Mouse (Mus musculus): ENCODE measurements around the gene Dock3. TPM values are rescaled to one million over a fixed set of nuclear protein-coding genes. Genes with fewer than 3 reads are reported as not detected.
"Not testable (repeated sequence)": the region's sequence is repeated elsewhere in the genome, so short reads cannot be mapped to it uniquely, and the experiment has no call there.

Dock3 gene
- polyA plus RNA-seq, 1 experiment = 188 TPM

GRCm38 (mm10) chr9:107236151-107236550 lies 4.4 kb upstream of the Dock3 start:
- TF ChIP-seq CTCF (IDR thresholded peaks at IDR 0.05; ENCODE audit: extremely low read depth, insufficient read depth, low read length) (no peak), POLR2A (IDR thresholded peaks at IDR 0.05; ENCODE audit: extremely low read depth, insufficient read depth, low read length) (no peak)
- no peak overlapping the region for H3K27ac ChIP-seq (ENCODE audit: insufficient read depth, low read length)
- peaks cover 7% of the 10 kb centered on the region for H3K4me1 ChIP-seq (ENCODE audit: control insufficient read depth, insufficient read depth, low read length)
- H3K4me3 ChIP-seq (ENCODE audit: insufficient read depth, low read length) = no peak overlapping the region

- Histone ChIP-seq H3K4me3 (ENCODE audit: insufficient read depth, low read length) (no peak overlapping the region), H3K4me1 (ENCODE audit: control insufficient read depth, insufficient read depth, low read length) (peaks cover 7% of the 10 kb centered on the region), H3K27ac (ENCODE audit: insufficient read depth, low read length) (no peak overlapping the region)
- TF ChIP-seq CTCF (IDR thresholded peaks at IDR 0.05; ENCODE audit: extremely low read depth, insufficient read depth, low read length) (no peak), POLR2A (IDR thresholded peaks at IDR 0.05; ENCODE audit: extremely low read depth, insufficient read depth, low read length) (no peak)
These were observed 3.6 kb upstream of the Dock3 start for GRCm38 (mm10) chr9:107235261-107235660.

GRCm38 (mm10) chr9:107232140-107232539 lies 431 bp upstream of the Dock3 start:
- TF ChIP-seq POLR2A (IDR thresholded peaks at IDR 0.05; ENCODE audit: extremely low read depth, insufficient read depth, low read length) (no peak), CTCF (IDR thresholded peaks at IDR 0.05; ENCODE audit: extremely low read depth, insufficient read depth, low read length) (no peak)
- peaks cover 7% of the 10 kb centered on the region; the same call in 1 of the 2 replicates for H3K4me1 ChIP-seq (ENCODE audit: control insufficient read depth, insufficient read depth, low read length)
- H3K27ac ChIP-seq (ENCODE audit: insufficient read depth, low read length) = peak overlapping the region; percentile 100
- peak overlapping the region; percentile 90 for H3K4me3 ChIP-seq (ENCODE audit: insufficient read depth, low read length)

GRCm38 (mm10) chr9:107230991-107231538 lies 644 bp downstream of the Dock3 start:
- Histone ChIP-seq H3K4me3 (ENCODE audit: insufficient read depth, low read length) (peak overlapping the region; percentile 90), H3K27ac (ENCODE audit: insufficient read depth, low read length) (peak overlapping the region; percentile 100), H3K4me1 (ENCODE audit: control insufficient read depth, insufficient read depth, low read length) (peaks cover 5% of the 10 kb centered on the region; the same call in 1 of the 2 replicates)
- TF ChIP-seq CTCF (IDR thresholded peaks at IDR 0.05; ENCODE audit: extremely low read depth, insufficient read depth, low read length) (no peak), POLR2A (IDR thresholded peaks at IDR 0.05; ENCODE audit: extremely low read depth, insufficient read depth, low read length) (no peak)

- TF ChIP-seq CTCF (IDR thresholded peaks at IDR 0.05; ENCODE audit: extremely low read depth, insufficient read depth, low read length) (no peak), POLR2A (IDR thresholded peaks at IDR 0.05; ENCODE audit: extremely low read depth, insufficient read depth, low read length) (no peak)
- Histone ChIP-seq H3K27ac (ENCODE audit: insufficient read depth, low read length) (no peak overlapping the region), H3K4me3 (ENCODE audit: insufficient read depth, low read length) (no peak overlapping the region), H3K4me1 (ENCODE audit: control insufficient read depth, insufficient read depth, low read length) (peaks cover 5% of the 10 kb centered on the region; the same call in 1 of the 2 replicates)
These were observed 7.1 kb downstream of the Dock3 start for GRCm38 (mm10) chr9:107224597-107224996.

GRCm38 (mm10) chr9:107174831-107175230 lies 56.9 kb downstream of the Dock3 start:
- H3K27ac ChIP-seq (ENCODE audit: insufficient read depth, low read length); H3K4me3 ChIP-seq (ENCODE audit: insufficient read depth, low read length); H3K4me1 ChIP-seq (ENCODE audit: control insufficient read depth, insufficient read depth, low read length): not testable (repeated sequence)

- Histone ChIP-seq H3K27ac (ENCODE audit: insufficient read depth, low read length) (no peak overlapping the region), H3K4me1 (ENCODE audit: control insufficient read depth, insufficient read depth, low read length) (peaks cover 6% of the 10 kb centered on the region; the same call in 1 of the 2 replicates), H3K4me3 (ENCODE audit: insufficient read depth, low read length) (no peak overlapping the region)
- TF ChIP-seq POLR2A (IDR thresholded peaks at IDR 0.05; ENCODE audit: extremely low read depth, insufficient read depth, low read length) (no peak), CTCF (IDR thresholded peaks at IDR 0.05; ENCODE audit: extremely low read depth, insufficient read depth, low read length) (no peak)
These were observed 65.9 kb downstream of the Dock3 start for GRCm38 (mm10) chr9:107165792-107166191.

- peaks cover 6% of the 10 kb centered on the region; the same call in 1 of the 2 replicates for H3K4me1 ChIP-seq (ENCODE audit: control insufficient read depth, insufficient read depth, low read length)
- no peak overlapping the region for H3K4me3 ChIP-seq (ENCODE audit: insufficient read depth, low read length)
- TF ChIP-seq POLR2A (IDR thresholded peaks at IDR 0.05; ENCODE audit: extremely low read depth, insufficient read depth, low read length) (no peak), CTCF (IDR thresholded peaks at IDR 0.05; ENCODE audit: extremely low read depth, insufficient read depth, low read length) (peak; percentile 27; the same call in 1 of the 2 replicates)
- H3K27ac ChIP-seq (ENCODE audit: insufficient read depth, low read length) = no peak overlapping the region
These were observed 66.9 kb downstream of the Dock3 start for GRCm38 (mm10) chr9:107164825-107165224.

- H3K4me1 ChIP-seq (ENCODE audit: control insufficient read depth, insufficient read depth, low read length); H3K27ac ChIP-seq (ENCODE audit: insufficient read depth, low read length); H3K4me3 ChIP-seq (ENCODE audit: insufficient read depth, low read length): not testable (repeated sequence)
These were observed 75.3 kb downstream of the Dock3 start for GRCm38 (mm10) chr9:107156388-107156787.

- Histone ChIP-seq H3K4me1 (ENCODE audit: control insufficient read depth, insufficient read depth, low read length) (no peaks in the 10 kb centered on the region), H3K27ac (ENCODE audit: insufficient read depth, low read length) (no peak overlapping the region), H3K4me3 (ENCODE audit: insufficient read depth, low read length) (no peak overlapping the region)
- TF ChIP-seq CTCF (IDR thresholded peaks at IDR 0.05; ENCODE audit: extremely low read depth, insufficient read depth, low read length) (no peak), POLR2A (IDR thresholded peaks at IDR 0.05; ENCODE audit: extremely low read depth, insufficient read depth, low read length) (no peak)
These were observed 118.9 kb downstream of the Dock3 start for GRCm38 (mm10) chr9:107112791-107113190.
